Mouse (Mus musculus) limb, embryonic 13.5 days (tissue): ENCODE measurements around the gene Erf. TPM values are rescaled to one million over a fixed set of nuclear protein-coding genes. Genes with fewer than 3 reads are reported as not detected.

ENCODE experiments used
- ATAC-seq: fragments of 200-750 bp; cut with Nextera tagmentation; 2 replicates; pipeline ENCODE4 v1.8.0; 2017; ENCODE audit warnings: low read depth, moderate number of reproducible peaks, moderate TSS enrichment; ENCODE audit not compliant: low FRiP score
- H3K27ac ChIP-seq: fragments of 300-500 bp; sonication (generic); 2 replicates; pipeline ENCODE4 v1.5.1; 2015; ENCODE audit warnings: inconsistent platforms, mild to moderate bottlenecking, moderate library complexity
- H3K27me3 ChIP-seq: fragments of 300-500 bp; sonication (generic); 2 replicates; pipeline ENCODE4 v1.6.1; 2015; ENCODE audit warnings: mild to moderate bottlenecking, inconsistent platforms
- H3K36me3 ChIP-seq: fragments of 300-500 bp; sonication (generic); 2 replicates; pipeline ENCODE4 v1.6.1; 2015; ENCODE audit warnings: inconsistent platforms, mild to moderate bottlenecking, moderate library complexity
- H3K4me1 ChIP-seq: fragments of 300-500 bp; sonication (generic); 2 replicates; pipeline ENCODE4 v1.6.1; 2015; ENCODE audit warnings: inconsistent platforms
- H3K4me2 ChIP-seq: fragments of 300-500 bp; sonication (generic); replicated peaks from 2 replicates; pipeline ENCODE4 v1.6.1; 2015; ENCODE audit warnings: inconsistent platforms, mild to moderate bottlenecking, moderate library complexity
- H3K4me3 ChIP-seq: fragments of 300-500 bp; sonication (generic); 2 replicates; pipeline ENCODE4 v1.5.1; 2015; ENCODE audit warnings: moderate library complexity, mild to moderate bottlenecking, inconsistent platforms
- H3K9ac ChIP-seq: fragments of 300-500 bp; sonication (generic); 2 replicates; pipeline ENCODE4 v1.6.1; 2015; ENCODE audit warnings: mild to moderate bottlenecking, inconsistent platforms
- H3K9me3 ChIP-seq: fragments of 300-500 bp; sonication (generic); 2 replicates; pipeline ENCODE4 v1.6.1; 2016; ENCODE audit warnings: inconsistent platforms
- WGBS: fragments of 180-500 bp; shearing (Covaris S2); methylation state at CpG from one replicate; pipeline ENCODE4 v1.1.7; 2015; 5-methylcytosine and 5-hydroxymethylcytosine counted together
- polyA plus RNA-seq: library from polyadenylated mRNA; unstranded; fragments of >200 nt; fragmentation: Nextera tagmentation; extraction: Ambion mirVana; gene quantifications from 2 replicates; pipeline ENCODE4 v1.2.1, GENCODE M21; 2015

The Erf gene
- polyA plus RNA-seq, 1 experiment from 2014 or later, result 25.6 TPM

DNA sequence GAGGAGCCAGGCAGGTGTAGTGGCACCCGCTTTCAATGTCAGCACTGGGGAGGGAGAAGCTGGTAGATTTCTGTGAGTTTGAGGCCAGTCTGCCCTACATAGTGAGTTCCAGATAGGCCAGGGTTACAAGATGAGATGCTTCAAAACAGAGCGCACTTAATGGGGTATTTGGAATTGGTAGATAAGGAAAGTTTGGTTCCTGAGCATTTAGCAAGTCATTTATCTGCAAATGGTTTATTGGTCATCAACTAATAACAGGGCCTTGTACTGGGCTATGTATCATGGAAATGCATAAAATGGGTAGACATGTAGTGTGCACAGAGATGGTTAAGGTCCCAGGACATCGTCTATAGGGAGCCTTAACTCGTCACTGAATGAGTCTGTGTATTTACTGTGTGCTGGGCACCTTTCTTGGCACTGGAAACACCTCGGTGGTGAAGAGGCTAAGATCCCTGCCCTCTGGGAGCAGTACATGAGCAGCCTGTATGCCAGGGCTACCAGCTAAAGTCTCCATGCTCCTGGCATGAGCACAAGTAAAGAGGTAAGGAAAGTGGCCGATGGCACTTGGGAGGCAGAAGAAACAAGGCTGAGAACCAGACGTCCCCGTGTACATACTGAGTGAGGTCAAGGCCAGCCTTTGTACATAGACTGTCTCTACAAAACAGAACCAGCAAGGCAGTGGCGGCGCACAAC lies 28.1 kb downstream of the Erf start:
- no peaks in the 10 kb centered on the region for H3K27me3 ChIP-seq
- 82% methylated on average over 10 of the region's 10 CpGs for WGBS
- H3K9ac ChIP-seq, result peak overlapping the region; percentile 85
- no peak for ATAC-seq
- H3K4me1 ChIP-seq, result peaks cover 31% of the 10 kb centered on the region
- H3K27ac ChIP-seq, result no peak overlapping the region
- no peaks in the 10 kb centered on the region for H3K9me3 ChIP-seq
- H3K4me2 ChIP-seq, result peak overlapping the region; percentile 94
- H3K36me3 ChIP-seq, result peaks cover 41% of the 10 kb centered on the region
- peak overlapping the region; percentile 76 for H3K4me3 ChIP-seq

DNA sequence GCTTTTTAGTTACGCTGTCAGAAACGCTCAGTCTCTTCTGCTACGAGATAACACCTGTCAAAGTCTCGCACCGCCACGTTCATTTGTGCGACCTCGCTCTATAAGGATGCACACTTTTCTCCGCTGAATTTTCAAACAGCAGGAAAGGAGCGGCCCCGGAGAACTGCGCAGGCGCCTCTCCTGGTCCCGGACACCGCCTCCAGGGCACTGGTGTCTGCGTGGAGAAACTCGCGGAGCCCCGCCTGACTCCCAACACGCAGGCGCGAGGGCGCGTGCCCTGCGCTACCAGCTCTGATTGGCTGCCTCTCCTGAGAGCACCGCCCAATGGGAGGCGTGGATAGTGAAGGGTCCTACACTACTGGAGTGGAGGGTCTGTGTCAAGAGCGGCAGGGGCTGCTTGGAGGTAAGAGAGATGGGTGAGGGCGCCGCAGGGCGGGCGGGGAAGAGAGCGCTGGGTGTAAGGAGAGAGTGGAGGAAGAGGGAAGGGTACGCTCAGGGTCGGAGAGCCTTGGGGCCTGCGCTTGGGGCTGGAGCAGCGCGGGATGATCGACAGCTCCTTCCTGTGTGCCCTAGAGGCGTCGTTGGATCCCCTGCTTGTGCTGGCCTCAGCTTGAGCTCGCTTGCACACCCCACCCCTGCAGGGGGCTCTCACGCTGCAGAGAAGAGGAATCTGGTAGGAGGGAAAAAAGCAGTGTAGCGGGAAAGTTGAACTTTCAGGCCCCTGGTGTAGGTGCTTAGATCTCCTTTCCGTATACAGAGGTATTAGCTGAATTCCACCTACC lies 29.3 kb downstream of the Erf start, which contains the start of gene Zfp526:
Gene Zfp526, plus strand, starts transcription at position 324 of the 782 bp plus-strand sequence.
- peak; percentile 95 for ATAC-seq
- Histone ChIP-seq H3K4me3 (peak within 1 kb of the TSS; percentile 76), H3K27ac (peak within 1 kb of the TSS; percentile 92), H3K4me2 (peak within 1 kb of the TSS; percentile 94), H3K9ac (peak within 1 kb of the TSS; percentile 85), H3K27me3 (no peaks in the 10 kb centered on the region), H3K4me1 (peaks cover 31% of the 10 kb centered on the region), H3K36me3 (peaks cover 30% of the 10 kb centered on the region), H3K9me3 (no peaks in the 10 kb centered on the region)
- WGBS, result under 1% methylated on average over 41 of the region's 45 CpGs

DNA sequence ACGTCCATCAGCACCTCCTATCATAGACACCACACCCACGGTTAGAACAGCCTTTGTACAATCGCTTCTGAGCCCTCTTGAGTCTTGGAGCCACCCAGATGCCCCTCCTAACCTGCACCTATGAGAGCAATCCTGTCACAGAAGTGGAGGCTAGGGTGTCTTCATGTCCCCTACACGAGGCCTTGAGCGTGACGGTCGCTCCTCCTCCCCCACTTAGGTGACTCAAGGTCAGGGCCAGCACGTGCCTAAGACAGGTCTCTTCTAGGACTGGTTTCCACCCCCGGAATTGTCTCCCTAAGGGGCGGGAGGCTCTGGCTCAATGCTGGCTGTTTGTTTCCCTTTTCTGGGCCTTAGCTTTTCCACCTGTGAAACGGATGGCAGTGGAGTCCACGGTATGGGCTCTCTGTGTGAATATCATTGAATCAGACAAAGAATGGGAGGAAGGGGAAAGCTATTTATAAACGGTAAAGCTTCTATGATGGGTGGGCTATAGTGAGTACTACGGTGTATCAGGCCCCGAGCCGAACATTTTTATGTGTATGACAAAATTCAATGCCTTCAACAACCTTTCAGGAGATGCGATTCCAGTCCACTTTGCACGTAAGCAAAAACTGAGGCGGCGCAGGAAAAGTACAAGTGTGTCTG lies 30.0 kb downstream of the Erf start, which contains the start of gene Dedd2:
Gene Dedd2, minus strand, starts transcription at position 159 of the 645 bp plus-strand sequence.
- Histone ChIP-seq H3K4me3 (peak within 1 kb of the TSS; percentile 76), H3K27ac (peak within 1 kb of the TSS; percentile 92), H3K27me3 (no peaks in the 10 kb centered on the region), H3K4me1 (peaks cover 31% of the 10 kb centered on the region), H3K9me3 (no peaks in the 10 kb centered on the region), H3K9ac (peak within 1 kb of the TSS; percentile 85), H3K4me2 (peak within 1 kb of the TSS; percentile 94), H3K36me3 (peaks cover 23% of the 10 kb centered on the region)
- WGBS, result 6% methylated on average over 20 of the region's 20 CpGs
- no peak for ATAC-seq

DNA sequence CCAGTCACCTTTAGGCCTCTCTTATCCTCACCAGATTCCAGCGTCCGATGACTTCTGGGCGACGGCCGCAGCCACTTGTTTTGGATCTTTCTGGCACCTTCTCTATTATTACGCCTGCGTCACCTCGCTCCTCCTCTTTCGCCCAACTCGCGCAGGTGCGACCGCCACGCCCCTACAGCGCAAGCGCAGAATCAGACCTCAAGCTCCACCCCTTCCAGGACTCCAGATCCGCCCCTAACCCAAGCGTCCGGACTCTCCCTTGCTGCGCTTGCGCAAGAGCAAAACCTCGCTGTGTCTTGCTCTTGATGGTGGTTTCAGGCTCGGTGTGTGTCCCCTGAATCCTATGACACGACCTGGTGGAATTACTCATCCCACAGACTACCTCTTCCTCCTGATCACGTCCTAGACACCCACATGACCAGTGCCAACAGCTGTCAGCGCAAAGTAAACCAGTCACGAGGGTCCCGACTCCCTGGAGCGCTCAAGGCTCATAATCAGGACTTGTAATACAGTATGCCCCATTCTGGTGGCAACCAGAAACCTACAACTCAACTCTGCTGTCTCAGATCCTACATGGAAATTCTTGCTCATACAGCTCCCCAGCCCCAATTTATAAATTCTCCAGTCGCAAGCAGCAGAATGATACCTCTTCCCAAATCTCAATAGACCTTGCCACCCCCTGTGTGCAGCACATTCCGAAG lies 30.7 kb downstream of the Erf start:
- peak overlapping the region; percentile 76 for H3K27ac ChIP-seq
- H3K4me1 ChIP-seq, result peaks cover 31% of the 10 kb centered on the region
- H3K4me2 ChIP-seq, result peak overlapping the region; percentile 94
- peak; percentile 71 for ATAC-seq
- peak overlapping the region; percentile 75 for H3K9ac ChIP-seq
- no peaks in the 10 kb centered on the region for H3K27me3 ChIP-seq
- peak overlapping the region; percentile 76 for H3K4me3 ChIP-seq
- H3K36me3 ChIP-seq, result peaks cover 21% of the 10 kb centered on the region
- no peaks in the 10 kb centered on the region for H3K9me3 ChIP-seq
- 3% methylated on average over 31 of the region's 31 CpGs for WGBS

DNA sequence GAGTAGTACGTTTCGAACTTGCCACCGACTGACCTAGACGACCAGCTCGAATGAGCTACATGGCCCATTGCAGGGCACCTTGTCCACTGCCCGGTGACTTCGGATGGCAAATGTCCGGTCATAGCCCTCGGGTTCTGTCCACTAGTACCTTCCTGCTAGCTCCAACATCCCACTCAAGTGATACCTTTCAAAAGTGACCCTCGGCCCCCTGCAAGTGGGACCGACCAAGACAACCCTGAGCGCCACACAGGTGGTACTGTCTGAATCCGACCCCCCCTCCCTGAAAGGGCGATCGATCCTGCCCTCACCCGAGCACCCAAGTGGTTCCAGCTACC lies 31.2 kb downstream of the Erf start:
- ATAC-seq, result no peak; the same call in 1 of the 2 replicates
- under 1% methylated on average over 16 of the region's 16 CpGs for WGBS
- H3K27ac ChIP-seq, result peak overlapping the region; percentile 75

DNA sequence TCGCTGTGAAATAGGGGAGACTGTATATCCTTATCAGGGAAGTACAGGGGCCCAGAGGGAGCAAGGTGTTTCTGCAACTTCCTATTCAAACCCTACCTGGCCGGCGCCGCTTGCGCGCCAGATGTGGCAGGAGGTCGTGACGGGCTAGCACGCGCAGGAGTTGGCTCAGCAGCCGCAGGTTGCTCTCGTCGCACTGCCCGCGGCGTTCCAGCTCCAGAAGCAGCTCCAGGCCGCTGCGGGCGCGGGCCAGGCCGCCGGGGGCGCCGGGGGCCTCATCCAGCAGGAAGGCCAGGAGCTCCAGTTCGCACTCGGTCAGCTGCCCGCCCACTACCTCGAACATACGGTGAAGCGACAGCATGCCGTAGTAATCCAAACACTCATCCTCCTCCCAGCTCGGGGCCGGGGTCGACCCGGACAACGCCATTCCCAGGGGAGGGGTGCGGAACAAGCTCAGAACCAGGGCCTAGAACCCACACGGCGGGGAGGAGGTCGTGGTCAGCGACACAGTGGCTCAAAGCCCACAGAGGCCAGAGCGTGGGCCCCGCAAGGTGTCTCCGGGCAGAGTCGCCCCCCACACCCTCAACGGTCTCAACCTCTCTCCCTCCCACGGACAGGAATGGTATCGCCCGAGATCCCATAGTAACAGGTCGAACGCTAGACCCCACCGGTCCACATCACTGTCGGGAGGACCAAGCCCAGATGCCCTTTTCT lies 31.7 kb downstream of the Erf start:
- H3K4me3 ChIP-seq, result peak overlapping the region; percentile 76
- peak overlapping the region; percentile 75 for H3K9ac ChIP-seq
- WGBS, result under 1% methylated on average over 53 of the region's 53 CpGs
- peak overlapping the region; percentile 75 for H3K27ac ChIP-seq
- H3K36me3 ChIP-seq, result peaks cover 19% of the 10 kb centered on the region
- peak overlapping the region; percentile 94 for H3K4me2 ChIP-seq
- H3K27me3 ChIP-seq, result no peaks in the 10 kb centered on the region
- peaks cover 31% of the 10 kb centered on the region for H3K4me1 ChIP-seq
- ATAC-seq, result peak; percentile 3; the same call in 1 of the 2 replicates
- no peaks in the 10 kb centered on the region for H3K9me3 ChIP-seq

More for the DNA sequence above, 31.2 kb downstream of the Erf start:
- H3K4me1 ChIP-seq, result peaks cover 31% of the 10 kb centered on the region
- peak overlapping the region; percentile 94 for H3K4me2 ChIP-seq
- peak overlapping the region; percentile 75 for H3K9ac ChIP-seq
- no peaks in the 10 kb centered on the region for H3K9me3 ChIP-seq
- H3K36me3 ChIP-seq, result peaks cover 19% of the 10 kb centered on the region
- peak overlapping the region; percentile 76 for H3K4me3 ChIP-seq
- H3K27me3 ChIP-seq, result no peaks in the 10 kb centered on the region

DNA sequence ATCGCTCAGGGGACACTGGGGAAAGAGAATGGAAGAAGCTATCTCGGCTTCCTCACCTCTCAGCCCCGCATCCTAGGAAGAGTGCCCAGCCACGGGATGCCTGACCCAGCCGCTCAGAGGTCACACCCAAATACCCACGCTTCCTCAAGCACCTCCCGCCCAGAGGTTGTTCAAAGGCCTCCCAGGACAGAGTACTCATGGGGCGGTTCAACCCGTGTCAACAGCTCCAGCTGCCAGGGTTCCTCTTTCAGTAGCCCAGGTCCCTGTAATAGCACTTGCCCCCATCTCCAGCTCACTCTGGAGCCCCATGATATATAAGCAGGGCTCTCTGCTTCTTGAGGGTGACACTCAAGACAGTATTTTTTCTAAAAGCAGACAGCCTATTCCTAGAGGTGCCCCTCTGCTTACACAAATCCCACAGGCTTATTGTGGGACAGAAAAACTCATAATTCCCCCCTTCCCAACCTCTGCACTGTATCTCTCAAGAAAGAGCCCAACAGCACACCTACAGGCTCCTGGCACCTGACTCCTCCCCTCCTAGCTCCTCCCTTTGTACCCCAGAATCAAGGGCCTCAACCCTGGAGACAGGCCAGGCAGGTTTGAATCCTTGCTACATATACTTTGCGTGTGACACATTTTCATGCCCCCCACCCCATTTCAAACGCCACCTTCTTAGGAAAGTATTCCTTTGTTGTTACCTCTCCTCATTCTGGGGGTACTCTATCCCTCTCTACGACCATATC lies 32.7 kb downstream of the Erf start:
- WGBS, result 67% methylated on average over 12 of the region's 12 CpGs
- Histone ChIP-seq H3K9ac (peak overlapping the region; percentile 75), H3K9me3 (no peaks in the 10 kb centered on the region), H3K27me3 (no peaks in the 10 kb centered on the region), H3K27ac (no peak overlapping the region), H3K4me1 (peaks cover 31% of the 10 kb centered on the region), H3K4me3 (peak overlapping the region; percentile 76), H3K4me2 (peak overlapping the region; percentile 94), H3K36me3 (peaks cover 15% of the 10 kb centered on the region)
- no peak for ATAC-seq

DNA sequence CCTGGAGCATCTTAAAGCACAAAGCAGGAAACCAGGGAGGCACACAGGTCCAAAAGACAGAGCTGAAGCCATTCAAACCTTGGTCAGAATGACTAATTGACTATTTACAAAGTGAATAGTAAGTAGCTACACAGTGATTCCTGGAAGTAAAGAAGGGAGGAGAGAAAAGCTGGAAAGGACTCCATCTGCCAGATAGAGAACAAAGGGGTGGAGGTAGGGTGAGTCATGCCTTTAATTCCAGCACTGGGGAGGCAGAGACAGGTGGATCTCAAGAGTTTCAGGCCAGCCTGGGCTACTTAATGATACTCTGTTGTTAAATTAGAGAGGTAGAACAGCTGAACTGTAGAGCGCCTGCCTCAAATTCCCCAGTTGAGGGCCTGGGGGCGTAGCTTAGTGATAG lies 36.4 kb downstream of the Erf start:
- Histone ChIP-seq H3K27ac (no peak overlapping the region), H3K4me3 (no peak overlapping the region), H3K36me3 (peaks cover 44% of the 10 kb centered on the region), H3K4me2 (no peak overlapping the region), H3K27me3 (no peaks in the 10 kb centered on the region), H3K9me3 (no peaks in the 10 kb centered on the region), H3K9ac (no peak overlapping the region), H3K4me1 (peaks cover 10% of the 10 kb centered on the region)
- no peak for ATAC-seq
- whole genome bisulfite sequencing, result 82% methylated on average over 2 of the region's 2 CpGs

DNA sequence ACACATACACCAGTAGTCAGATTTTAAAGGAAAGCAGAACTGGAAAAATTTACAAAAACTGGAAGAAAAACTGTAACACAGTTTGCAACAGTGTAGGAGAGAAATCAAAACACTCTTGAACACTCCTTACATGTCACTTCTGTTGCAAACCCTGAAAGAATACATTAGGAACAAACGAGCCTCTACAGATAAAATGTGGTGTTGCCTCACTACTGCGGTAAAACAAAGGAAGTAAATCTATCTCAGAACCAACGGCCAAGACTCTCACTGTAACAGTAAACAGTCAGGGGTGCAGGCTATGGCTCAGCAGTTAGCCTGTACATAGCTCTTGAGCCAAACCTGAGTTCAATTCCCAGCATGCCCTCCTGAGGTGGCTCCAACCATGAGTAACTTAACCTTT lies 37.5 kb downstream of the Erf start:
- ATAC-seq, result no peak
- Histone ChIP-seq H3K36me3 (peaks cover 55% of the 10 kb centered on the region), H3K27ac (no peak overlapping the region), H3K4me3 (no peak overlapping the region), H3K27me3 (no peaks in the 10 kb centered on the region), H3K4me1 (peaks cover 2% of the 10 kb centered on the region), H3K9me3 (no peaks in the 10 kb centered on the region), H3K4me2 (no peak overlapping the region), H3K9ac (no peak overlapping the region)
- WGBS, result 79% methylated on average over 3 of the region's 3 CpGs

DNA sequence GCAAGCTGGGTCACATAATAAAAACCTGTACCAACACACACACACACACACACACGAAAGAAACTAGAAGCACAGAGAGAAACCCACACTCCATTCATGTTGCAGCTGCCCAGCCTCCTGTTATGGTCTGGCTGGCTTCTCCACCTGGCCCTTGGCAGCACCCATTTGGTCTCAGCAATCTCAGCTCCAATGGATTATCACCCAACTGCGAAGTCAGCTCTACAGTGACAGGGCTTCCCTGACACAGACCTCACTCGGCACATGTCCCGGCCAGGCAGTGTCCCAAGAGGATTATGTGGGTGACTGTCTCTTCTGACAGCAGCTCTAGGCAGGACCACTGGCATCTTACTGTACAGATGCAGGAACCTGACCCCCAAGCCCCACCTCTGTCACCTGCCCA lies 40.1 kb downstream of the Erf start:
- Histone ChIP-seq H3K27ac (no peak overlapping the region), H3K27me3 (no peaks in the 10 kb centered on the region), H3K36me3 (peaks cover 76% of the 10 kb centered on the region), H3K4me2 (no peak overlapping the region), H3K4me1 (no peaks in the 10 kb centered on the region), H3K9ac (no peak overlapping the region), H3K9me3 (no peaks in the 10 kb centered on the region), H3K4me3 (no peak overlapping the region)
- no peak for ATAC-seq
- 68% methylated on average over 4 of the region's 4 CpGs for WGBS
